Mouse (Mus musculus) embryonic facial prominence, embryonic 13.5 days (tissue): ENCODE measurements around the gene Cd300lf. TPM values are rescaled to one million over a fixed set of nuclear protein-coding genes. Genes with fewer than 3 reads are reported as not detected.

Experiments used
- ATAC-seq: fragments of 200-750 bp; cut with Nextera tagmentation; 2 replicates; pipeline ENCODE4 v1.8.0; 2017; ENCODE audit warnings: low read depth; ENCODE audit not compliant: insufficient number of reproducible peaks, insufficient read depth, low FRiP score, low TSS enrichment
- H3K27ac ChIP-seq: fragments of 300-500 bp; sonication (generic); 2 replicates; pipeline ENCODE4 v1.5.1; 2015; ENCODE audit warnings: moderate library complexity, mild to moderate bottlenecking, inconsistent platforms
- H3K27me3 ChIP-seq: fragments of 300-500 bp; sonication (generic); 2 replicates; pipeline ENCODE4 v1.6.1; 2015; ENCODE audit warnings: mild to moderate bottlenecking, inconsistent platforms
- H3K36me3 ChIP-seq: fragments of 300-500 bp; sonication (generic); 2 replicates; pipeline ENCODE4 v1.6.1; 2015; ENCODE audit warnings: mild to moderate bottlenecking, inconsistent platforms
- H3K4me1 ChIP-seq: fragments of 300-500 bp; sonication (generic); 2 replicates; pipeline ENCODE4 v1.6.1; 2015; ENCODE audit warnings: inconsistent platforms
- H3K4me2 ChIP-seq: fragments of 300-500 bp; sonication (generic); 2 replicates; pipeline ENCODE4 v1.6.1; 2015; ENCODE audit warnings: moderate library complexity, mild to moderate bottlenecking, inconsistent platforms
- H3K4me3 ChIP-seq: fragments of 300-500 bp; sonication (generic); 2 replicates; pipeline ENCODE4 v1.5.1; 2015; ENCODE audit warnings: mild to moderate bottlenecking, inconsistent platforms
- H3K9ac ChIP-seq: fragments of 300-500 bp; sonication (generic); 2 replicates; pipeline ENCODE4 v1.6.1; 2015; ENCODE audit warnings: mild to moderate bottlenecking, inconsistent platforms
- H3K9me3 ChIP-seq: fragments of 300-500 bp; sonication (generic); 2 replicates; pipeline ENCODE4 v1.6.1; 2016; ENCODE audit warnings: inconsistent platforms
- WGBS: fragments of 180-500 bp; shearing (Covaris S2); methylation state at CpG from one replicate; pipeline ENCODE4 v1.1.7; 2015; ENCODE audit warnings: mixed read lengths; 5-methylcytosine and 5-hydroxymethylcytosine counted together
- polyA plus RNA-seq: library from polyadenylated mRNA; unstranded; fragments of >200 nt; fragmentation: Nextera tagmentation; extraction: Ambion mirVana; gene quantifications from 2 replicates; pipeline ENCODE4 v1.2.1, GENCODE M21; 2015

Cd300lf gene
- polyA plus RNA-seq, 1 experiment from 2014 or later, result 0.38 TPM

- 69% methylated on average over 8 of the region's 8 CpGs for WGBS
- Histone ChIP-seq H3K4me1 (peaks cover 38% of the 10 kb centered on the region), H3K9me3 (no peaks in the 10 kb centered on the region), H3K36me3 (no peaks in the 10 kb centered on the region), H3K4me2 (no peak overlapping the region), H3K9ac (0 out of 2 replicates have a peak overlapping the region, but pooled peaks have one; percentile 16), H3K27ac (no peak overlapping the region), H3K27me3 (peaks cover 76% of the 10 kb centered on the region), H3K4me3 (no peak overlapping the region)
- no peak for ATAC-seq
Observed at GRCm38 (mm10) chr11:115167631-115168249, 33.9 kb upstream of the Cd300lf start.

GRCm38 (mm10) chr11:115166776-115167175 is 33.0 kb upstream of the Cd300lf start:
- Histone ChIP-seq H3K4me1 (peaks cover 38% of the 10 kb centered on the region), H3K36me3 (no peaks in the 10 kb centered on the region), H3K27me3 (peaks cover 77% of the 10 kb centered on the region), H3K4me2 (no peak overlapping the region), H3K27ac (no peak overlapping the region), H3K4me3 (no peak overlapping the region), H3K9ac (no peak overlapping the region), H3K9me3 (no peaks in the 10 kb centered on the region)
- ATAC-seq, result no peak
- 77% methylated on average over 3 of the region's 3 CpGs for WGBS

- ATAC-seq, result no peak
- Histone ChIP-seq H3K4me2 (peak overlapping the region; percentile 90), H3K9ac (peak overlapping the region; percentile 62), H3K4me1 (peaks cover 31% of the 10 kb centered on the region), H3K36me3 (no peaks in the 10 kb centered on the region), H3K27ac (no peak overlapping the region), H3K27me3 (peaks cover 76% of the 10 kb centered on the region), H3K9me3 (no peaks in the 10 kb centered on the region), H3K4me3 (peak overlapping the region; percentile 59)
- 1% methylated on average over 9 of the region's 9 CpGs for WGBS
Observed at GRCm38 (mm10) chr11:115164976-115165374, 31.2 kb upstream of the Cd300lf start.

- Histone ChIP-seq H3K27me3 (peaks cover 79% of the 10 kb centered on the region), H3K9ac (peak overlapping the region; percentile 62), H3K4me3 (peak overlapping the region; percentile 59), H3K36me3 (no peaks in the 10 kb centered on the region), H3K9me3 (no peaks in the 10 kb centered on the region), H3K4me2 (peak overlapping the region; percentile 90), H3K27ac (no peak overlapping the region), H3K4me1 (peaks cover 31% of the 10 kb centered on the region)
- WGBS, result under 1% methylated on average over 14 of the region's 14 CpGs
- ATAC-seq, result no peak
Observed at GRCm38 (mm10) chr11:115164341-115164975, 30.7 kb upstream of the Cd300lf start.

- peaks cover 79% of the 10 kb centered on the region for H3K27me3 ChIP-seq
- peak overlapping the region; percentile 59 for H3K4me3 ChIP-seq
Observed at GRCm38 (mm10) chr11:115163568-115164150, 29.9 kb upstream of the Cd300lf start.

GRCm38 (mm10) chr11:115162832-115163480 is 29.2 kb upstream of the Cd300lf start, which contains the start of gene Slc9a3r1:
Slc9a3r1 (plus strand) TSS chr11:115163341.
- Histone ChIP-seq H3K4me1 (peaks cover 38% of the 10 kb centered on the region), H3K4me2 (peak within 1 kb of the TSS; percentile 90), H3K27ac (peak within 1 kb of the TSS; percentile 51), H3K9me3 (no peaks in the 10 kb centered on the region), H3K4me3 (peak within 1 kb of the TSS; percentile 59), H3K9ac (peak within 1 kb of the TSS; percentile 62), H3K27me3 (peaks cover 72% of the 10 kb centered on the region), H3K36me3 (no peaks in the 10 kb centered on the region)
- under 1% methylated on average over 47 of the region's 47 CpGs for WGBS
- ATAC-seq, result peak; percentile 93

More at GRCm38 (mm10) chr11:115163568-115164150, 29.9 kb upstream of the Cd300lf start:
- Histone ChIP-seq H3K9me3 (no peaks in the 10 kb centered on the region), H3K9ac (peak overlapping the region; percentile 62), H3K4me1 (peaks cover 31% of the 10 kb centered on the region), H3K27ac (no peak overlapping the region), H3K4me2 (peak overlapping the region; percentile 90), H3K36me3 (no peaks in the 10 kb centered on the region)
- under 1% methylated on average over 47 of the region's 47 CpGs for WGBS
- peak; percentile 33; the same call in 1 of the 2 replicates for ATAC-seq

- peak overlapping the region; percentile 51; the same call in 1 of the 2 replicates for H3K27ac ChIP-seq
- ATAC-seq, result no peak
Observed at GRCm38 (mm10) chr11:115162205-115162601, 28.4 kb upstream of the Cd300lf start.

GRCm38 (mm10) chr11:115161578-115162204 is 27.9 kb upstream of the Cd300lf start:
- no peak overlapping the region for H3K27ac ChIP-seq
- H3K4me3 ChIP-seq, result no peak overlapping the region
- no peak for ATAC-seq
- 63% methylated on average over 9 of the region's 9 CpGs for WGBS
- H3K36me3 ChIP-seq, result no peaks in the 10 kb centered on the region
- H3K27me3 ChIP-seq, result peaks cover 70% of the 10 kb centered on the region
- no peak overlapping the region for H3K9ac ChIP-seq
- H3K9me3 ChIP-seq, result no peaks in the 10 kb centered on the region
- H3K4me2 ChIP-seq, result no peak overlapping the region
- peaks cover 43% of the 10 kb centered on the region for H3K4me1 ChIP-seq

More at GRCm38 (mm10) chr11:115162205-115162601, 28.4 kb upstream of the Cd300lf start:
- WGBS, result 16% methylated on average over 9 of the region's 9 CpGs
- peak overlapping the region; percentile 90 for H3K4me2 ChIP-seq
- H3K9me3 ChIP-seq, result no peaks in the 10 kb centered on the region
- H3K9ac ChIP-seq, result no peak overlapping the region; the same call in 1 of the 2 replicates
- H3K27me3 ChIP-seq, result peaks cover 69% of the 10 kb centered on the region
- H3K36me3 ChIP-seq, result no peaks in the 10 kb centered on the region
- peaks cover 43% of the 10 kb centered on the region for H3K4me1 ChIP-seq
- peak overlapping the region; percentile 59 for H3K4me3 ChIP-seq

GRCm38 (mm10) chr11:115160883-115161577 is 27.2 kb upstream of the Cd300lf start:
- H3K4me1 ChIP-seq, result peaks cover 43% of the 10 kb centered on the region

GRCm38 (mm10) chr11:115160016-115160797 is 26.4 kb upstream of the Cd300lf start:
- H3K4me2 ChIP-seq, result no peak overlapping the region
- H3K27me3 ChIP-seq, result peaks cover 70% of the 10 kb centered on the region
- no peak for ATAC-seq
- 0 out of 2 replicates have a peak overlapping the region, but pooled peaks have one; percentile 21 for H3K9ac ChIP-seq
- H3K27ac ChIP-seq, result no peak overlapping the region
- 54% methylated on average over 11 of the region's 11 CpGs for WGBS
- no peaks in the 10 kb centered on the region for H3K9me3 ChIP-seq
- H3K36me3 ChIP-seq, result no peaks in the 10 kb centered on the region
- H3K4me3 ChIP-seq, result no peak overlapping the region
- H3K4me1 ChIP-seq, result peaks cover 43% of the 10 kb centered on the region

More at GRCm38 (mm10) chr11:115160883-115161577, 27.2 kb upstream of the Cd300lf start:
- Histone ChIP-seq H3K27ac (no peak overlapping the region), H3K9me3 (no peaks in the 10 kb centered on the region), H3K9ac (no peak overlapping the region), H3K36me3 (no peaks in the 10 kb centered on the region), H3K4me3 (no peak overlapping the region), H3K4me2 (no peak overlapping the region), H3K27me3 (peaks cover 70% of the 10 kb centered on the region)
- WGBS, result 26% methylated on average over 10 of the region's 10 CpGs
- no peak for ATAC-seq
